Mouse (Mus musculus) gonadal fat pad, adult 2 months (tissue): ENCODE results near the gene Syt2. TPM values are rescaled to one million over a fixed set of nuclear protein-coding genes. Genes with fewer than 3 reads are reported as not detected.

ENCODE experiments used
- DNase-seq: peaks from one replicate; pipeline ENCODE4 v3.0.0-alpha.2; 2012; ENCODE audit warnings: low read depth
- polyA plus RNA-seq: library from polyadenylated mRNA; depleted of rRNA; stranded (reverse); fragments of >200 nt; gene quantifications from 2 replicates; pipeline ENCODE4 v1.2.3, GENCODE M21; 2012

Gene Syt2
- polyA plus RNA-seq, 1 experiment, result 1.5 TPM

- DNase-seq, result no peak
These were observed 58.2 kb downstream of the Syt2 start for GRCm38 (mm10) chr1:134704396-134705306.

DNA sequence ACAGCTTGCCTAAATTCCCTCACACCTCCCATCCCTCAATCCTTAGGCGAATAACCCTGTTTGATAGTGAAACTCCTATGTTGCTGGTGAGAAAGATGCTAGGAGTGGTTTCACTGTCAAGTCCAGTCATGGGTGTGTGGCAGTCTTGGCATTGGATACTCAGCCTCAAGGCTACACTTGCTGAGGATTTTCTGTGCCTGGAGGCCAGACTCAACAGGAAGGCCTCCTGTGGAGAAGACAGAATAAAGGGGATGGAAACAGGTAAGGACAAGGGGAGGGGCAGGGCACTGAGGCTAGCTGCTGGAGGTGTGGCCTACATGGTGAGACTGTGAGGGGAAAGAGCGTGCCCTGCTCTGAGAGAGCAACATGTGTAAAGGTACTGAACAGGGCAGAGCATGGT, 60.1 kb downstream of the Syt2 start:
- DNase-seq, result no peak

GRCm38 (mm10) chr1:134707516-134707915, 61.0 kb downstream of the Syt2 start:
- DNase-seq, result no peak

DNA sequence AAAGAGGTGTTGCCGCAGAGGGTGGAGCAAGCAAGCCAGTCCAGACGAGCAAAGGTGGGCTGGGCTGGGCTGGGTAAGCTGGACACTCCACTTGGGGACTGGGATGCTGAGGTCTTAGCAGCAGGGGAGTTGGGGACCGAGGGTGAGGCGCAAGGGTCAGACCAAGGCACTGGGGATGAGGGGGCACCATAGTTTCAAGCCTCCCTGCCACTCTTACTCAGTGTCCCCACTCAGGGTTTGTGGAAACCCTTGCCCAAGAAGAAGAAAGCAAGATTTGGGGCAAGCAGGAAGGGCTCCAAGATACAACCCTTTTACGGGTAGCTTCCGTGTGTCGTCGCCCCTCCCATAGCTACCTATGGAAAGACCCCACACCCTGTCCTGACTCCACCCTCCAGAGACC, 61.8 kb downstream of the Syt2 start:
- no peak for DNase-seq

GRCm38 (mm10) chr1:134708801-134709385, 62.4 kb downstream of the Syt2 start:
- DNase-seq, result no peak

- DNase-seq, result no peak
These were observed 63.2 kb downstream of the Syt2 start for GRCm38 (mm10) chr1:134709411-134710306.

DNA sequence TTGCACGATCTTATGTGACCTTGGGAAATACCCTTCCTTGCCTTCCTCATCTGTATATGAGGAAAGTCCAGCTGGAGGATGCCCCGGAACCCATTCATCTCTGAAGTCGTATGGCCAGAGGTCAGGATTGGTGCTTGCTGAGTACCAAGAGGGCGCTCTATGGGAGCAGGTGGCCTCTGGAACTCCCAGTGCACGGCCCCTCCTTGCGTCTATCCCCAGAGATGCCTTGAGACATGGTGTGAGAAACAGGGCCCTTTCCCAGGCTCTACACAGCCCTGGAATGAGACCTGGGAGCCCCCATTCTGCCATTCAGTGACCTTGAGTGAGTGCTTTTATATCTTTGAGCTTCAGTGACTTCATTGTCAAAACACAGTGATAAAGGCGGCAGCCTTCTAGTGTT, 64.6 kb downstream of the Syt2 start:
- DNase-seq, result no peak

- no peak for DNase-seq
These were observed 65.2 kb downstream of the Syt2 start for GRCm38 (mm10) chr1:134711653-134712052.

GRCm38 (mm10) chr1:134712781-134713299, 66.4 kb downstream of the Syt2 start:
- no peak for DNase-seq

- DNase-seq, result no peak
These were observed 67.0 kb downstream of the Syt2 start for GRCm38 (mm10) chr1:134713421-134713969.

DNA sequence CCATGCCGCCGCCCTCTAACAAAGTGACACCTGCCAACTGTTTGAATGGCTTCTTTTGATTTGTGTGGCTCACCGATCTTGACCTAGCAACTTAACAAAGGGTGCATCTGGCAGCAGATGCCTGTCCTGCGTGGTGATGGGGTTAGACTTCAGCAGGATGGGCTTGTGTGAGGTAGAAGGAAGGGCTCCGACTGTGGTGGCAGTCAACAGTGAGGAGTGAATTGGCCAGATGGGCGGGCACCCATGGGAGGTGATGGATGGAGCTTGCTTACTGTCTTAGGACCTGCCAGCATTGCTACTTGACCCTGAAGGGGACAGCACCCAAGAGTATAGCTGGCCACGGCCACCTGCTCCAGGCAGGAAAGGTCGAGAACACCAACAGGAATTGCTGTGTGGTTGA, 67.7 kb downstream of the Syt2 start:
- no peak for DNase-seq

DNA sequence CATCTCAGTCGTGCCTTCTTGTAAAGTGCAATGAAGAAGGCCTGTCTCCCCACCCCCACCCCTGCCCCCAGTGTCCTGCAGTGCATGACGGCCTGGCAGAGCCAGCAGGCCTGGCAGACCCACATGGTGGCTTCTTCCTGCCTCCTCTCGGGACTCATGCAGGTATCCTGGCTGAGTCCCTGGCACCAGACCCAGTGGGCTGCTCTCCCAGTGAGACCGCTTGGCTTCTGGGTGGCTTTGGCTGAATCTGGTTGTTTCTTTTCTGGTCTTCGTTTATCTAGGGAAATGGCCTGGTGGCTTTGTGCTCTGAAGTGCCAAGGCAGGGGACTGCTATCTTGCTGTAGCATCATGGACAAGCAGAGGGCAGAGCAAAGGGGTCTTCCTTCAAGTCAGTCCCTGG, 68.6 kb downstream of the Syt2 start:
- no peak for DNase-seq

DNA sequence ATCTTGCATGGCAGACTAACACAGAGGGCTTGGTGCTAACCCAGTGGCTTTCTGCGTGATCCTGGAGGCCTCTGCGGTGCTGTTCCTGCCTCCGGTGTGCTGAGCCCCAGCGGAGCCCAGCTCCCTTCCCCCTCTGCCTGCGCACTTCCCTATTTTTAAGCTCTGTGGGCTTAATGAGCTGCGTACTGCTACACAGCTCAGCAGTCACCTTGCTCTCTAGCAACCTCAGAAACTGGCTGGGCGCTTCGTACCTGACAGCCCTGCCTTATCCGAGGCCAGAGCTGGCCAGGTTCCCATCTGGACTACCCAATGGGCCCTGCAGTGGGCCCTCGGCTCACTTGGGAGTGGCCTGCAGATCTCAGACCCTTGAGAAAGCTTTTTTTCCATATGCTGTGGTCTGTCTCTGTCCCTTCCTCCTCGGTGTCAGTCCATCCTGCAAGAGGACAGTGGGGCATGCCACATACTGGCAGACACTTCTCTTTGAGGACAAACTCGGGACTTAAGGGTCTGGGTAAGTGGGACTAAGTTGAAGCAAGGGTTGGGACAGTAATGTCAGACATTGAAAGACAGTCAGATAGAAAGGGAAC, 73.3 kb downstream of the Syt2 start:
- no peak for DNase-seq

DNA sequence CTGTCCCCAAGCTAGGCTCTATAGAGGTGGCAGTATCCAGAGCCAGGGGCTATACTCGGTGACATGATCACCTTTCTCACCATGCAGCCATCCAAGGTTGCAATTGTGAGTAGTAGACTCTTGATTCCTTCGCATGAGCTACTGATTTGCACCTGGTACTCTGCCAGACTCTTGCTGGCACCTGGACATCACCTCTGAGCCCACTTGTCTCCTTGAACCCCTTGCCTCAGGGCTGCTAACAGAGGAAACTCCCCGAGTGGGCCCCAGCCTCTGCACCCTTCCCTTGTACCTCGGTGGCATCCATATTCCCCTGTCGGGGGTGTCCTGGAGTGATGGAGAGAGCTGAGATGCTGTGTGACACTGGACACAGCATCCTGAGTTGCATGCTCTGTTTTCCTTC, 75.0 kb downstream of the Syt2 start:
- DNase-seq, result no peak

DNA sequence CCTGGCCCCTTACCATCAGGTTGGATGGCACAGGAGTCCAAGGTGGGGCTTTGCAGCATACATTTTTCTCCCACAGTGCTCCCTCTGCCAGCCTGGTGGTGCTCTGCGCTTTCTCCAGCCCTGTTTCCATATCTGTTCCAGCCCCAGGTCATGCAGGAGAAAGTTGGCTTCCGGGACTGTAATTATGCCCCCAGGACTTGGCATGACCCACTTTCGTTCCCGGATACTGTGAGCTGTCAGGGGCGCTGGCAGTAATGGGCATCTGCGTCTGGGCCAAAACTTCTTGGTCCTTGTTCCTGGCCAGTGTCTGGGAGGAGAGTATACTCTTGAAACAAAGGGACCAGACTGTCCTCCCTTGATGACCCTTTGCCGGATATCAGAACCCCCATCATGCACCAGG, 76.4 kb downstream of the Syt2 start:
- no peak for DNase-seq

DNA sequence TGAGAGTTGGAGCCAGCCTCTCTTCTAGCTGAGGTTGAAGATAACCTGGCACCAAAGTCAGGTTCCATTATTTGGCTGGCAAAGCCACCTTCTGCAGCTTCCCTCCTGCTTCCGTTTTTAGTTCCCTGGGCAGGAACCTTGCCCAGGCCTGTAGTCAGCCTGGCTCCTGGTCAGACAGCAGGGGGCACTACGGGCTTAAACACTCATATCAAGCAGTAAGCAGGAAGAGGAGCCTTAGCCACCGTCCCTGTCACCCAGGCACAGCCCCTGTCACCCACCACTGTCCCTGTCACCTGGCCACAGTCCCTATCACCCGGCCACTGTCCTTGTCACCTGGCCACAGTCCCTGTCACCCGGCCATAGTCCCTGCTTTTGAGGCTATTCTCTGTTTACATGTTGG, 78.8 kb downstream of the Syt2 start:
- DNase-seq, result no peak

DNA sequence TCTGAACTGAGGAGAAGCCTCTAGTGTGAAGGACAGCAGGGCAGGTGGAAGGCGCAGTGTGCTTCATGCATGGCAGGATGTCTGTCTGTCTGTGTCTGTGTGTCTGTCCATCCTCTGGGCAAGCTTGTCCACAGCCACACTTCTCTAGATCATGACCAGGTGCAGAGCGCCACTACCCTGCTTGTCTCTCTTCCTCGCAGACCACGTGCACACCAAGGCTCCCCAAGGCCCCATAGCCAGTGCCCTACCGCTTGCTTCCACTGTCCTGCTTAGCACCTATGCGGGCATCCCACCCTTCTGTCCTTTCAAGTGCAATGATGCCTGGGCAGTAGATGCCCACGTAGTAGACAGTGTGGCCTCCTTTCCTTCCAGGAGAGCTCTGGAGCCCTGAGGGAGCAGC, 80.0 kb downstream of the Syt2 start:
- DNase-seq, result no peak

- no peak for DNase-seq
These were observed 80.8 kb downstream of the Syt2 start for GRCm38 (mm10) chr1:134727256-134727655.

GRCm38 (mm10) chr1:134733659-134734058, 87.2 kb downstream of the Syt2 start:
- no peak for DNase-seq

DNA sequence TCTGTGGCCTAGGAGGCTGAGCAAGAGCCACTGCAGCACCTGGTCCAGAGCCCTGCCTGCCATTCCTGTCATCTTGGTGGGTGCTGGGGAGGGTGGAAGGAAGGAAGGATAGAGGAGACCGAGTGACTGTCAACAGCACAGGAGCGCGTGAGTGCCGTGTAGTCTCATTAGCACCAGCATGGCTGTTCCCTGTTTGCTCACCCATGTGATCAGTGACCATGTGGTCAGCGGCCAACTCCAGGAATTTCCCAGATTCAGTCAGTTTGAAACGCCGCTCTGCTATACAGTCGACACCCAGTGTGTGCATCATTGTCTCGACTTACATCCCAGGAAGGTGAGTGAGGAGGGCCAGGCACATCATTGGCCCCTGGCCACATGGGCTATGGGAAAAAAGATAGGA, 91.0 kb downstream of the Syt2 start:
- DNase-seq, result no peak

DNA sequence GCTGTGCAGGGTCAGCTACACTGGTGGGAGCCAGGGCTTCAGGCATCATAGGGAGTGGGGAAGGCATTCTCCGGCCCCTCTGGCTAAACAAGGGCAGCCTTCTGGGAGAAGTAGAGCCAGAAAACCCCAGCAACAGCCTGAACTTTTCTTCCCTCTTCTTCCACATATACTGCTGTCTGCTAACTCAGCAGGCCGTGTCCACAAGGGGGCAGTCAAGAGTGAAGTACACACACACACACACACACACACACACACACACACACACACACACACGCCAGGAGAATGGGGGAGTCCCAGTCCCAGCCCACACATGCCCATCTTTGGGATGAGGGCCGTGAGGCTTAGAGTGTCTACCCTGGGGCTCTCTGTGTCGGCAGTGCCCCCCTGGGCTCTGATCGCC, 95.0 kb downstream of the Syt2 start:
- no peak for DNase-seq
